Mouse (Mus musculus) ovary, postnatal 14 days (tissue): ENCODE data around the gene Tbc1d5.

ENCODE experiments used
- DNase-seq: peaks from one replicate; pipeline ENCODE4 v3.0.0; 2022; ENCODE audit warnings: low spot score

Gene Tbc1d5

GRCm38 (mm10) chr17:51179195-51179953 lies at the start of gene Tbc1d5:
Tbc1d5 (minus strand) TSS chr17:51179352.
- DNase-seq, result peak; percentile 81

GRCm38 (mm10) chr17:51226056-51226455 lies 46.9 kb upstream of the Tbc1d5 start:
- no peak for DNase-seq

- no peak for DNase-seq
Measured at GRCm38 (mm10) chr17:51223152-51223551, 44.0 kb upstream of the Tbc1d5 start.

- DNase-seq, result no peak
Measured at GRCm38 (mm10) chr17:51221075-51221474, 41.9 kb upstream of the Tbc1d5 start.

GRCm38 (mm10) chr17:51219897-51220296 lies 40.7 kb upstream of the Tbc1d5 start:
- no peak for DNase-seq

- DNase-seq, result no peak
Measured at GRCm38 (mm10) chr17:51216426-51216825, 37.3 kb upstream of the Tbc1d5 start.

- no peak for DNase-seq
Measured at GRCm38 (mm10) chr17:51209565-51209964, 30.4 kb upstream of the Tbc1d5 start.

- DNase-seq, result no peak
Measured at GRCm38 (mm10) chr17:51204643-51205042, 25.5 kb upstream of the Tbc1d5 start.

- no peak for DNase-seq
Measured at GRCm38 (mm10) chr17:51195561-51195960, 16.4 kb upstream of the Tbc1d5 start.

GRCm38 (mm10) chr17:51194787-51195186 lies 15.6 kb upstream of the Tbc1d5 start:
- no peak for DNase-seq

- DNase-seq, result no peak
Measured at GRCm38 (mm10) chr17:51191381-51191780, 12.2 kb upstream of the Tbc1d5 start.

GRCm38 (mm10) chr17:51182715-51183114 lies 3.6 kb upstream of the Tbc1d5 start:
- no peak for DNase-seq

GRCm38 (mm10) chr17:51178491-51179194 lies 509 bp downstream of the Tbc1d5 start:
- DNase-seq, result peak; percentile 58

- no peak for DNase-seq
Measured at GRCm38 (mm10) chr17:51177923-51178322, 1.2 kb downstream of the Tbc1d5 start.

- no peak for DNase-seq
Measured at GRCm38 (mm10) chr17:51172332-51172731, 6.8 kb downstream of the Tbc1d5 start.

GRCm38 (mm10) chr17:51171504-51171903 lies 7.6 kb downstream of the Tbc1d5 start:
- no peak for DNase-seq

GRCm38 (mm10) chr17:51169911-51170310 lies 9.2 kb downstream of the Tbc1d5 start:
- DNase-seq, result no peak

GRCm38 (mm10) chr17:51162366-51162765 lies 16.8 kb downstream of the Tbc1d5 start:
- no peak for DNase-seq

- no peak for DNase-seq
Measured at GRCm38 (mm10) chr17:51159261-51159660, 19.9 kb downstream of the Tbc1d5 start.

GRCm38 (mm10) chr17:51150999-51151398 lies 28.2 kb downstream of the Tbc1d5 start:
- DNase-seq, result no peak

- no peak for DNase-seq
Measured at GRCm38 (mm10) chr17:51144983-51145382, 34.2 kb downstream of the Tbc1d5 start.

- DNase-seq, result no peak
Measured at GRCm38 (mm10) chr17:51142095-51142494, 37.1 kb downstream of the Tbc1d5 start.

GRCm38 (mm10) chr17:51111194-51111593 lies 68.0 kb downstream of the Tbc1d5 start:
- DNase-seq, result no peak
